Mouse (Mus musculus) spleen, adult 2 months (tissue): ENCODE data around the gene Tle3.

Source experiments
- CTCF ChIP-seq: fragments of 200-500 bp; IDR thresholded peaks from 2 replicates; pipeline ENCODE4 v1.5.1; 2011; ENCODE audit warnings: mild to moderate bottlenecking, inconsistent platforms; ENCODE audit not compliant: insufficient read depth, insufficient read length, insufficient replicate concordance; ENCODE audit errors: extremely low read depth
- POLR2A ChIP-seq: fragments of 200-500 bp; IDR thresholded peaks from 2 replicates; pipeline ENCODE4 v1.6.1; 2011; ENCODE audit warnings: low read depth, low read length, inconsistent platforms

DNA sequence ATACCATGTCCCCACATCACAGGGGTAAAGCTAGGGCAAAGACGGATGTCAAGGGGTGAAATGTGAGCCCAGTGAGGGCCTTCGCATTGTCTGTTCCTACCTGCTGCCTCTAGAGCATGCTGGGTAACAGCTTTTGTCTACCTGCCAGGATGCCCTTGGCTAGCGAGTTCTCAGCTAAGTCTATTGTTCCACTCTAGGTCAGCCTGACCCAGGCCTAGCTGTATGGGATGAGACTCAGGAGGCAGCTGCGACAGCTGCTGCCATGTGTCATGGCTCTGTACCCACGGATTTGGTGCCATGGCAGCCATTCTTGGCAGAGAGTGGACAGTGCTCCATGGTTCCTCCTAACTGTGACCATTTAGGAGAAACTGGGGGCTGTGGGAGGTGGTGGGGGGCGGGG lies 66.9 kb downstream of the Tle3 start:
- TF ChIP-seq CTCF (no peak), POLR2A (no peak)
